Mouse (Mus musculus): ENCODE measurements around the gene Mad1l1.

GRCm38 (mm10) chr5:140249359-140250062 lies 71.8 kb downstream of the Mad1l1 start:
- no peak for TF ChIP-seq CTCF (IDR thresholded peaks at IDR 0.05; ENCODE audit: insufficient read depth, low read depth, low read length)
- TF ChIP-seq POLR2A (IDR thresholded peaks at IDR 0.05; ENCODE audit: insufficient read depth, low read depth, low read length) = no peak
